Mouse (Mus musculus): ENCODE results near the gene Dcaf11. TPM values are rescaled to one million over a fixed set of nuclear protein-coding genes. Genes with fewer than 3 reads are reported as not detected.

The Dcaf11 gene
- polyA plus RNA-seq (2014; fragmentation: Nextera tagmentation; extraction: Ambion mirVana) = 70.9 and 71.5 TPM in 2 replicates

DNA sequence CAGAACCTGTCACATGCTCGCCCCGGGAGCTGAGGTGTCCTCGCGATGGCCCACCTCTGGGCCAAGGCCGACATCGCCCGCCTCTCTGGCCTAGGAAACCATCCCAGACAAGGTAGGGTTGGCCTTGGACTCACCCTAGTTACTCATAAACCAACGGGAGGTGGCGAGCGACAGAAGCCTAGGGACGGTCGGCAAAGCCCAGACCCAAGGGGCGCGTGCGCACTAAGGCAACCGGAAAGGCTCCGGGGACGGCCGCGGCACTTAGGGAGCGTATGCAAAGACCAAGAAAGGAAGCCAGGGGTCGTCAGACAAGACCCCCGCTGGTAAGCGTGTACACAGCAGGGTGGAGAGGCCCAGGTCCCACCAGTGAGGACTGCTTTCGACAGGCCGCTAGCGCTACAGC is at the start of gene Dcaf11:
Gene Dcaf11, plus strand, starts transcription at position 208 of the 403 bp plus-strand sequence.
- under 1% methylated on average over 27 of the region's 27 CpGs for WGBS
- ATAC-seq (replicated peaks; ENCODE audit: low FRiP score, low TSS enrichment, low read depth) (peak; percentile 84), DNase-seq (ENCODE audit: low spot score) (no peak)
- Histone ChIP-seq H3K9ac (ENCODE audit: low read length) (peak within 1 kb of the TSS; percentile 58), H3K27me3 (replicated peaks; ENCODE audit: control insufficient read depth, insufficient read depth, low read length) (no peaks in the 10 kb centered on the region), H3K9me3 (ENCODE audit: control insufficient read depth, low read length) (no peaks in the 10 kb centered on the region), H3K4me3 (ENCODE audit: low read depth, low read length) (peak within 1 kb of the TSS; percentile 60), H3K4me1 (replicated peaks; ENCODE audit: control insufficient read depth, insufficient read depth, low read length) (peaks cover 20% of the 10 kb centered on the region), H3K27ac (ENCODE audit: low read depth) (peak within 1 kb of the TSS; percentile 92), H3K36me3 (ENCODE audit: control insufficient read depth, insufficient read depth, low read length) (peaks cover 22% of the 10 kb centered on the region), H3K4me2 (ENCODE audit: low read length) (peak within 1 kb of the TSS; percentile 83)

DNA sequence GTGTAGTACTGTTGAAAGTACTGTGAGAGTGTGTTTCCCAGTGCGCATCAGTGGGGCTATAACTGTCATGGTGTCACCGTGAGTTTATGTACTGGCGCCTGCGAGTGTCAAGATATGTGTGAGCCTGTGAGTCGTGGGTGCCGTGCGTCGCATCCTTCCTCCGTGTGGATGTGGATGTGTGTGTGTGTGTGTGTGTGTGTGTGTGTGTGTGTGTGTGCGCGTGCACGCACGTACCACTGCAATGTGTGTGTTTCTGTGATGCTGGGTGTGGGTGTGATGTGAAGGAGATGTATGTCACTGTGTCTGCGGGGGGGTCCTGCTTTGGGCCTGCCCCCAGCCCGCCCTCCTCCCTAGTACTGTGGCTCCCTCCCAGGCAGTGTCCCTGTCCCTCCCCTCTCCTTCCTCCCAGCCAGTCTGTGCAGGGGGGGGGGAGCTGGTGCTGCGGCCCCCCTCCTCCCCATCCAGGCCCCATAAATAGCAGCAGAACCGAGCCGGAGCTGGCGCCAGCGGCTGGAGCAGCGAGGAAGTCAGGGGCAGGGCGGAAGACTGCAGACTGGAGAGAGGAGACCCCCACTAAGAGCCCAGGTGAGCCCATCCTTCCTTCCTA is 49.6 kb upstream of the Dcaf11 start, which contains the start of gene Cpne6:
Gene Cpne6, plus strand, starts transcription at position 321 of the 607 bp plus-strand sequence.
- Histone ChIP-seq H3K4me1 (replicated peaks; ENCODE audit: control insufficient read depth, insufficient read depth, low read length) (0 out of 2 replicates have a peak, but pooled peaks cover 3% of the 10 kb centered on the region), H3K4me3 (ENCODE audit: low read depth, low read length) (no peak within 1 kb of the TSS), H3K36me3 (ENCODE audit: control insufficient read depth, insufficient read depth, low read length) (no peaks in the 10 kb centered on the region), H3K9me3 (ENCODE audit: control insufficient read depth, low read length) (no peaks in the 10 kb centered on the region), H3K4me2 (ENCODE audit: low read length) (no peak within 1 kb of the TSS), H3K9ac (ENCODE audit: low read length) (no peak within 1 kb of the TSS), H3K27ac (ENCODE audit: low read depth) (no peak within 1 kb of the TSS), H3K27me3 (replicated peaks; ENCODE audit: control insufficient read depth, insufficient read depth, low read length) (no peaks in the 10 kb centered on the region)
- 59% methylated on average over 17 of the region's 22 CpGs for WGBS
- ATAC-seq (replicated peaks; ENCODE audit: low FRiP score, low TSS enrichment, low read depth) = no peak
- no peak for DNase-seq (ENCODE audit: low spot score)

DNA sequence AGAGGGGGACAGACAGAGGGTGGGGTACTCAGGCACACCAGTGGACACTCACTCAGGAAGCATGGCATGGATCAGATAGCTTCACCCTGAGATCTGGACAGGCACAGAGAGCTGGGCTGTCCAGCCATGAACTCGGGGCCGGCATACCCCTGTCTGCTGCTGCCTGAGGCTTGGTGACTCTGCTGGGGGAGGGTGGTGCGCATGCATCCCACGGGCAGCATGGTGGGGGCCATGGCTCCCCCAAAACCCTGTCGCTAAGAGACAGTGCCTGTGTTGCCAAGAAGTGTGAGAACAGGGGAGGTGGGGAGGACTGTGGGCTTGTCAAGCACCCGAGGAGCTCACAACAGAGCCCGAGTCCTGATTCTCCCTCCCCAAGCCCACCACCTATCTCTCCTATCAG is 48.8 kb upstream of the Dcaf11 start:
- H3K27me3 ChIP-seq (replicated peaks; ENCODE audit: control insufficient read depth, insufficient read depth, low read length) = no peaks in the 10 kb centered on the region
- H3K4me3 ChIP-seq (ENCODE audit: low read depth, low read length) = no peak overlapping the region
- 0 out of 2 replicates have a peak, but pooled peaks cover 3% of the 10 kb centered on the region for H3K4me1 ChIP-seq (replicated peaks; ENCODE audit: control insufficient read depth, insufficient read depth, low read length)
- H3K27ac ChIP-seq (ENCODE audit: low read depth) = no peak overlapping the region
- H3K9me3 ChIP-seq (ENCODE audit: control insufficient read depth, low read length) = no peaks in the 10 kb centered on the region
- no peak for DNase-seq (ENCODE audit: low spot score)
- WGBS = 45% methylated on average over 7 of the region's 7 CpGs
- no peak overlapping the region for H3K9ac ChIP-seq (ENCODE audit: low read length)
- no peaks in the 10 kb centered on the region for H3K36me3 ChIP-seq (ENCODE audit: control insufficient read depth, insufficient read depth, low read length)
- ATAC-seq (replicated peaks; ENCODE audit: low FRiP score, low TSS enrichment, low read depth) = no peak; the same call in 1 of the 2 replicates
- no peak overlapping the region for H3K4me2 ChIP-seq (ENCODE audit: low read length)

DNA sequence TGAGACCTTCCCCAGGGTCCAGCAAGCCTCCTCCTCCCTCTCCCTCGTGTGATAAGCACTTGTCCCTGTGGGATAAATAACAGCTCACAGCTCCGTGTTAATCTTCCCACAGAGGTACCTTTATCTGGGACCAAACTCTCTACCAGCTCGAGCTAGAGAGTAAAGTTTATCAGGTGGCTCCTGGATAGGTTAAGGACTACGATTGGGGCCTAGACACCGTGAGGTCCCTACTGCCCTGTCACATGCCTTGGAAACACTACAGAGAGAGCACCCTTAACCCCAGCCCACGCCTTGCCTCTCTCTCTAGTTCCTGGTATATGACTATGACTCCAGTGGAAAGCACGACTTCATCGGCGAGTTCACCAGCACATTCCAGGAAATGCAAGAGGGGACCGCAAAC is 45.9 kb upstream of the Dcaf11 start:
- Histone ChIP-seq H3K4me3 (ENCODE audit: low read depth, low read length) (no peak overlapping the region), H3K27ac (ENCODE audit: low read depth) (no peak overlapping the region), H3K4me2 (ENCODE audit: low read length) (no peak overlapping the region), H3K36me3 (ENCODE audit: control insufficient read depth, insufficient read depth, low read length) (no peaks in the 10 kb centered on the region), H3K4me1 (replicated peaks; ENCODE audit: control insufficient read depth, insufficient read depth, low read length) (0 out of 2 replicates have a peak, but pooled peaks cover 3% of the 10 kb centered on the region), H3K27me3 (replicated peaks; ENCODE audit: control insufficient read depth, insufficient read depth, low read length) (no peaks in the 10 kb centered on the region), H3K9me3 (ENCODE audit: control insufficient read depth, low read length) (no peaks in the 10 kb centered on the region), H3K9ac (ENCODE audit: low read length) (no peak overlapping the region)
- 60% methylated on average over 10 of the region's 10 CpGs for WGBS
- no peak for DNase-seq (ENCODE audit: low spot score)
- no peak for ATAC-seq (replicated peaks; ENCODE audit: low FRiP score, low TSS enrichment, low read depth)

GRCm38 (mm10) chr14:55515846-55516245 is 44.0 kb upstream of the Dcaf11 start:
- H3K9ac ChIP-seq (ENCODE audit: low read length) = no peak overlapping the region
- H3K4me2 ChIP-seq (ENCODE audit: low read length) = no peak overlapping the region
- no peaks in the 10 kb centered on the region for H3K9me3 ChIP-seq (ENCODE audit: control insufficient read depth, low read length)
- peaks cover under 1% of the 10 kb centered on the region; the same call in 1 of the 2 replicates for H3K4me1 ChIP-seq (replicated peaks; ENCODE audit: control insufficient read depth, insufficient read depth, low read length)
- ATAC-seq (replicated peaks; ENCODE audit: low FRiP score, low TSS enrichment, low read depth) (no peak), DNase-seq (ENCODE audit: low spot score) (no peak)
- no peaks in the 10 kb centered on the region for H3K36me3 ChIP-seq (ENCODE audit: control insufficient read depth, insufficient read depth, low read length)
- H3K27ac ChIP-seq (ENCODE audit: low read depth) = no peak overlapping the region
- no peak overlapping the region for H3K4me3 ChIP-seq (ENCODE audit: low read depth, low read length)
- H3K27me3 ChIP-seq (replicated peaks; ENCODE audit: control insufficient read depth, insufficient read depth, low read length) = peaks cover 14% of the 10 kb centered on the region
- WGBS = 86% methylated on average over 4 of the region's 4 CpGs

DNA sequence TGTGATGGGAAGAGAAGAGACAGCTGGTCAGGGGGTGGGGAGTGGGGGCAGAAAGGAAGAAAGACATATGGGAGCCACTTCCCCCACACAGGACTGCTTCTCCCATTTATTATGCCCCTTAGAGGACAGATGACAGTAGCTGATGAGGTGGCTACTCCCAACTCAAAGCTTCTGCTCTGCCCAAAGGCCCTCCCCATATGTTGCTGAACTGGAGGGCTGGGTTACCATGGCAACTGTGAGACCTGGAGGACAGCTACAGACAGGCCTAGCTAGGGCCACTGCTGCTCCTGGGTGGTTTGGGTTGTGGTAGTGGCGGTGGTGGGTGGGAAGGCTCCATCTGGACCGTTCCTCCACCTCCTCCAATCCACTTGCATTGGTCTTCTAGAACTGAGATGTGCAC is 40.9 kb upstream of the Dcaf11 start:
- ATAC-seq (replicated peaks; ENCODE audit: low FRiP score, low TSS enrichment, low read depth) = no peak
- Histone ChIP-seq H3K4me1 (replicated peaks; ENCODE audit: control insufficient read depth, insufficient read depth, low read length) (peaks cover 3% of the 10 kb centered on the region; the same call in 1 of the 2 replicates), H3K27me3 (replicated peaks; ENCODE audit: control insufficient read depth, insufficient read depth, low read length) (peaks cover 41% of the 10 kb centered on the region), H3K9ac (ENCODE audit: low read length) (no peak overlapping the region), H3K4me2 (ENCODE audit: low read length) (no peak overlapping the region), H3K36me3 (ENCODE audit: control insufficient read depth, insufficient read depth, low read length) (no peaks in the 10 kb centered on the region), H3K9me3 (ENCODE audit: control insufficient read depth, low read length) (no peaks in the 10 kb centered on the region), H3K27ac (ENCODE audit: low read depth) (no peak overlapping the region), H3K4me3 (ENCODE audit: low read depth, low read length) (no peak overlapping the region)
- WGBS = 53% methylated on average over 2 of the region's 2 CpGs
- no peak for DNase-seq (ENCODE audit: low spot score)

GRCm38 (mm10) chr14:55519604-55520003 is 40.2 kb upstream of the Dcaf11 start:
- DNase-seq (ENCODE audit: low spot score) (no peak), ATAC-seq (replicated peaks; ENCODE audit: low FRiP score, low TSS enrichment, low read depth) (no peak)
- Histone ChIP-seq H3K9me3 (ENCODE audit: control insufficient read depth, low read length) (no peaks in the 10 kb centered on the region), H3K9ac (ENCODE audit: low read length) (no peak overlapping the region), H3K36me3 (ENCODE audit: control insufficient read depth, insufficient read depth, low read length) (no peaks in the 10 kb centered on the region), H3K27me3 (replicated peaks; ENCODE audit: control insufficient read depth, insufficient read depth, low read length) (peaks cover 45% of the 10 kb centered on the region), H3K4me2 (ENCODE audit: low read length) (no peak overlapping the region), H3K4me3 (ENCODE audit: low read depth, low read length) (no peak overlapping the region), H3K4me1 (replicated peaks; ENCODE audit: control insufficient read depth, insufficient read depth, low read length) (peaks cover 3% of the 10 kb centered on the region; the same call in 1 of the 2 replicates), H3K27ac (ENCODE audit: low read depth) (no peak overlapping the region)
- WGBS = 62% methylated on average over 4 of the region's 4 CpGs

DNA sequence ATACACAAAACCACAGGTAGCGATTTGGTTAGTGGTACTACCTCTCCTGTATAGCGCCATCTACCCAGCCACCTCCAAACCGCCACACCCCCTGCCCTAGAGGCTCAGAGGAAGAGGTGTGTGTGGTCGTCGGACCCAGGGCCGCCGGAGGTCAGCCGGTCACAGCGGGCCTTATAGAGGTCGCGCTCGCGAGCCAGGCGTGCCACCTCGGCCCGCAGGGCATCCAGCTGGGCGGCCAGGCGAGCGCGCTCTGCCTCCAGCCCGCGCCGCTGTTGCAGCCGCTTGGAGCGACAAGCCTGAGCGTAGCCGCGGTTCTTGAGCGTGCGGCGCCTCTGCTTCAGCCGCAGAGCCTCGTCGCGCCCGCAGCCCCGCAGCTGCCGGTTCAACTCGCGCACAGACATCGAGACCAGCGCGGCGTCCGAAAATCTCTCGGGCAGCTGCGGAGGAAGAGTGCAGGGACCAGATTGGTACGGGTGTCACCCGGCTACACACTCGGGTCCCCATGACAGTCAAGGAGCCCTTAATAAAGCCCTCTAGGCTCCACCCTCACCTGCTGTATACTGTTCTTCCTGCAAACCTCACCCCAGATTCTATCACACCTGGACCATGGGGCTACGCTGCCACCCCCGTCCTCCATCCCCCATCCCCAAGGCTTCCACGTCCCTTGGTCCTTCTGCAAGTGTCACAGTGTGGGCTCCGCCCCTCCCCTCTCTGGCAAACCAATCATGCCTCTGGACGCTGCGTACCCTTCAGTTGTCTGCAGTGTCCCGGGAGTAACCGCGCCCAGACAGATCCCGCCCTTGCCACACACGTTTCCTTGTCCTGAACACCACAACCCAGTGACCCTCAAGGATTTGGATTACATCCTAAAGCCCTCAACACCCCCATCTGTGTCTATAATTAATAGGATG is 39.1 kb upstream of the Dcaf11 start:
- Histone ChIP-seq H3K27me3 (replicated peaks; ENCODE audit: control insufficient read depth, insufficient read depth, low read length) (peaks cover 46% of the 10 kb centered on the region), H3K4me3 (ENCODE audit: low read depth, low read length) (peak overlapping the region; percentile 48), H3K36me3 (ENCODE audit: control insufficient read depth, insufficient read depth, low read length) (no peaks in the 10 kb centered on the region), H3K9ac (ENCODE audit: low read length) (peak overlapping the region; percentile 25; the same call in 1 of the 2 replicates), H3K4me1 (replicated peaks; ENCODE audit: control insufficient read depth, insufficient read depth, low read length) (peaks cover 3% of the 10 kb centered on the region; the same call in 1 of the 2 replicates), H3K4me2 (ENCODE audit: low read length) (peak overlapping the region; percentile 88), H3K27ac (ENCODE audit: low read depth) (no peak overlapping the region), H3K9me3 (ENCODE audit: control insufficient read depth, low read length) (no peaks in the 10 kb centered on the region)
- peak; percentile 59 for ATAC-seq (replicated peaks; ENCODE audit: low FRiP score, low TSS enrichment, low read depth)
- DNase-seq (ENCODE audit: low spot score) = peak; percentile 64
- under 1% methylated on average over 61 of the region's 61 CpGs for WGBS
